Mouse (Mus musculus): ENCODE data around the gene 1700007K13Rik.
"Not testable (repeated sequence)": the region's sequence is repeated elsewhere in the genome, so short reads cannot be mapped to it uniquely, and the experiment has no call there.

- TF ChIP-seq CTCF (IDR thresholded peaks at IDR 0.05; ENCODE audit: borderline replicate concordance, insufficient read depth, low read depth, low read length); POLR2A (IDR thresholded peaks at IDR 0.05; ENCODE audit: borderline replicate concordance, insufficient read depth, low read length): not testable (repeated sequence)
Measured at GRCm38 (mm10) chr2:28511600-28511999, 45.5 kb upstream of the 1700007K13Rik start.
